Mouse (Mus musculus) cerebellum, adult 18-20 months (tissue): ENCODE data around the gene Smg5.

ENCODE experiments used
- DNase-seq, 2 experiments: peaks; one replicate each; pipeline ENCODE4 v3.0.0; 2021

Gene Smg5

GRCm38 (mm10) chr3:88395742-88396141, 59.7 kb downstream of the Smg5 start:
- DNase-seq, result no peak

- peak; percentile 85 to 89 for DNase-seq
Observed at GRCm38 (mm10) chr3:88398666-88399065, 62.6 kb downstream of the Smg5 start.

- no peak for DNase-seq
Observed at GRCm38 (mm10) chr3:88403522-88404230, 67.6 kb downstream of the Smg5 start.

GRCm38 (mm10) chr3:88407090-88407489, 71.0 kb downstream of the Smg5 start:
- peak; percentile 71 to 72 for DNase-seq

DNA sequence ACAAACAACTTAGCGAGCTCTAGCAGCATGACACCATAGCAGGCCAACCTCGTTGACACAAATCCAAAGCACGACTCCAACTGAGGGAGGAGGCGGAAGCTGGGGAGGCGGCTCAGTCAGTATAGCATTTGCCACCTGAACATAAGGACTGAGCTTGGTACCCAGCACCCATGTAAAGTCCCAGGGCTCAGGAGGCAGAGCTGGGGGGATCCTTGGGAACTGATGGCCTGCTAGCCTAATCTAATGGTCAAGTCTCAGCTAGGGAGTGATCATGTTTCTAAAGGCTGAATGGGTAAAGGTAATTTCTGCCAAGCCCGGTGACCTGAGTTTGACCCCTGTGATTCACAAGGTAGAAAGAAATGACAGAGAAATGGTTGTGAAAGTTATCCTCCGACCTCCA, 71.5 kb downstream of the Smg5 start:
- DNase-seq, result no peak

- DNase-seq, result no peak
Observed at GRCm38 (mm10) chr3:88408953-88409352, 72.9 kb downstream of the Smg5 start.

DNA sequence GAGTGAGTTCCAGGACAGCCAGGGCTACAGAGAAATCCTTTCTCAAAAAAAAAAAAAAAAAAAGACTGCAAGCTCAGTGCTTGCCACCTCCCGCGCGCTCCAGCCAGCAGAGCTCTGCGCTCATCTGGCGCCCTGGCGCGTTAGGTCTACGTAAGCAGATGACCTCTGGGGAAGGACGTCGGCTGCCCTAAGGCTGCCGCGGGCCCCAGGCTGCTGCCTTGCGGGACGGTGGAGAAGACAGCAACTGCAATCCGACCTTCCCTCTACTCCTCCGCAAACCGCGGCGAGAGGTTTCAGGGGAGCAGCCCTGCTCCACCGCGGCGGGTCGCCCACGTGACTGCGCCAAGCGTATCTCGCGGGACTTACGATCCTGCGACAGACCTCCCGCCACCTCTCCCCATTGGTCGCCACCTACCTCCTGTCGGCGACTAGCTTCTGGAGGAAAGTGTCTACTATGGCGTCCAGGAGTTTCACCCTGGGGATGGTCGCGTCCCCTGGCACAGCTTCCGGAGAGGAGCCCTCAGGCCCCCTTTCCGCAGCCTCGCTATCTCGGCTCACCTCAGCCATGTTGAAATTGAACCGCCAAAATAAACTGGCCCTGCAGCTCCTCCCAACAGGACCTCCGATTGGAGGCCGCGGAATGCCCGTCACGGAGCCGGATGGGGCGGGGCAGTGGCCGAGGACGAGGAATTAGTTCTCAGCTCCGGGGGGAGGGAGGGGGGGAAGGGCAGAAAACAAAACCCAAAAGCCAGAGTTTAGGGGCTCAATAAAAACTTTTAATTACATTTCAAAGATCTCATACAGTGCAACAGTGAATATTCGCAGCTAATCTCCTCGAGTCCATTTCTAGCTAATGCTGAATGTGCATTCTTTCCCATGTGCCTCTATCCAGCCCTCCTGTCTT, 73.9 kb downstream of the Smg5 start, which contains the start of gene Pmf1:
TSS of gene Pmf1 (minus strand) at position 591 of the 904 bp plus-strand sequence.
- DNase-seq, result peak; percentile 85 to 94

DNA sequence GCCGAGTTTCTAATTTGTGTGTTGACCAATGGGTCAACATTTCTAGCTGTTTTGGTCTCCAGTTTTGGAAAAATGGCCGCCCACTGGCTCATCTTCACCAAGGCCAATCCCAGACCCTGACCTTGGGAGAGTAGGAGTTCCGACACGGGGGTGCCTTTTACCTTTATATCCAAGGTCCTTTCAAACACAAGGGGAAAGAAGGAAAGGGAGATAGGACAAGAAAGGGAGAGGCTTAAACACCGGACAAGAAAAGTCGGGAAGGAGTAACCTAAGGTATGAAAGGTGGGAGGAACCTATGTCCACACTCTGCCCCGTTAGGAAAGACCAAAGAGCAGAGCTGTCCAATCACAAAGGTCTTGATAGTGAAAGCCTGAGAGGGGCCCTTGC, 74.6 kb downstream of the Smg5 start:
- no peak for DNase-seq

- no peak for DNase-seq
Observed at GRCm38 (mm10) chr3:88411681-88412080, 75.6 kb downstream of the Smg5 start.
